Mouse (Mus musculus): ENCODE measurements around the gene Kcna2. TPM values are rescaled to one million over a fixed set of nuclear protein-coding genes. Genes with fewer than 3 reads are reported as not detected.

The Kcna2 gene
- 100 to 1,000 TPM; 156 to 162 TPM for total RNA-seq (2021)
- long read RNA-seq, experiment 1, full-length matches to known transcripts: 11 of 52 reads
- long read RNA-seq, experiment 1, partial matches to known transcripts: 2 of 52 reads
- long read RNA-seq, experiment 1, other reads (novel, unspliced or antisense): 39 of 52 reads
- long read RNA-seq, experiment 2, full-length matches to known transcripts: 5 of 20 reads
- long read RNA-seq, experiment 2, partial matches to known transcripts: 0 of 20 reads
- long read RNA-seq, experiment 2, other reads (novel, unspliced or antisense): 15 of 20 reads

- Histone ChIP-seq H3K27ac (peak within 1 kb of the TSS; percentile 99), H3K4me3 (peak within 1 kb of the TSS; percentile 87)
- intact Hi-C loops (cut with DNase I): loop anchor here (10.0 kb wide), 1 partner anchor 364 kb away; no protein-coding TSS in a partner anchor
- DNase-seq (ENCODE audit: extremely low spot score in 1 of 2, low spot score in 2 of 2): peak in 1 of 2 experiments; percentile 30
- TF ChIP-seq CTCF (IDR thresholded peaks at IDR 0.05): no peak
Measured at GRCm38 (mm10) chr3:107100811-107101455, at the start of gene Kcna2. Gene Kcna2, plus strand, starts transcription at chr3:107101146.

DNA sequence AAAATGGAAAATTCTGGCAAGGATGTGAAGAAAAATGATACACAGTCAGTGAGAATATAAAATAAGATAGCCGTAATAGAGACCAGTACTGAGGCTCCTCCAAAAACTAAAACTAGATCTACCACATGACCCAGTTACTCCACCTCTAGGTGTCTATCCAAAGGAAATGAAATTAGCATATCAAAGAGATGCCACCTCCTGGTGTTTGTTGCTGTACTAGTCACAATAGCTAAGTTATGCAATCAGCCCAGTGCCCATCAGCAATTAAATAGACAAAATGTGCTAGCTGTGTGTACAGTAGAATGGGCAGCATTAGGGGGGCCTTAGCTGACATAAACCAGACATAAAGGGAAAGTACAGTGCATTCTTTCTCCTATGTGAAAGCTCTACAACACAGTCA lies 39.5 kb upstream of the Kcna2 start:
- Histone ChIP-seq H3K27ac (no peak overlapping the region), H3K4me3 (no peak overlapping the region)
- intact Hi-C loops (cut with DNase I): no loop called here
- no peak for TF ChIP-seq CTCF (IDR thresholded peaks at IDR 0.05)
- no peak for DNase-seq (ENCODE audit: extremely low spot score in 1 of 2, low spot score in 2 of 2)

GRCm38 (mm10) chr3:107062771-107063170 lies 38.2 kb upstream of the Kcna2 start:
- no peak for TF ChIP-seq CTCF (IDR thresholded peaks at IDR 0.05)
- no peak overlapping the region for H3K4me3 ChIP-seq
- intact Hi-C loops (cut with DNase I): no loop called here

DNA sequence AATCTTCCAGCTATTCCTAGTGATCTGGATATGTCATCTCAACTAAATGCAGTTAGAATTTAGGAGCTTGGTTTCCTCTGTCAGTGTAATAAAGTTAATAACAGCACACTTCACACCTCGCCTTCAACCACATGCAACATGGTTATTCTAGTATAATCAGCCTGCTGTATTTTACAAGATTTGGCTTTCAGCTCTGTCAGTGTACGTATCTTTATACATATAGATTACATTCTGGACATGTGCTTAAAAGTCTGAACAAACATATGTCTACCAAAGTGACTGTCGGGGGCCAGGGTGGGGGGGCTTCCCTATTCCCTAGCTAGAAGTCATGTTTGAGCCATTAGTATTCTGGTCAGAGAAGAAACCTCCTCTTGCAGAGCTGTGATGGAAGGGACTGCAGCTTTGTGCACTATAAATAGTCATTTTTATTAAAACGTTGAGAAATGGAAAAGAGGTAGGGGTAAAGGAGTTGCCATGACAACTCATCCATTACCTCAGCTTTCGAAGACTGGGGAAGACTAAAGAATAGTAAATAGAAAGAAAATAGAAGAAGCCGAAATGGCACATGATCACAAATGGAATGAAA lies 35.3 kb upstream of the Kcna2 start:
- intact Hi-C loops (cut with DNase I): no loop called here
- H3K4me3 ChIP-seq: no peak overlapping the region
- no peak overlapping the region for H3K27ac ChIP-seq

More at GRCm38 (mm10) chr3:107062771-107063170, 38.2 kb upstream of the Kcna2 start:
- H3K27ac ChIP-seq: no peak overlapping the region
- no peak for DNase-seq (ENCODE audit: extremely low spot score in 1 of 2, low spot score in 2 of 2)

DNA sequence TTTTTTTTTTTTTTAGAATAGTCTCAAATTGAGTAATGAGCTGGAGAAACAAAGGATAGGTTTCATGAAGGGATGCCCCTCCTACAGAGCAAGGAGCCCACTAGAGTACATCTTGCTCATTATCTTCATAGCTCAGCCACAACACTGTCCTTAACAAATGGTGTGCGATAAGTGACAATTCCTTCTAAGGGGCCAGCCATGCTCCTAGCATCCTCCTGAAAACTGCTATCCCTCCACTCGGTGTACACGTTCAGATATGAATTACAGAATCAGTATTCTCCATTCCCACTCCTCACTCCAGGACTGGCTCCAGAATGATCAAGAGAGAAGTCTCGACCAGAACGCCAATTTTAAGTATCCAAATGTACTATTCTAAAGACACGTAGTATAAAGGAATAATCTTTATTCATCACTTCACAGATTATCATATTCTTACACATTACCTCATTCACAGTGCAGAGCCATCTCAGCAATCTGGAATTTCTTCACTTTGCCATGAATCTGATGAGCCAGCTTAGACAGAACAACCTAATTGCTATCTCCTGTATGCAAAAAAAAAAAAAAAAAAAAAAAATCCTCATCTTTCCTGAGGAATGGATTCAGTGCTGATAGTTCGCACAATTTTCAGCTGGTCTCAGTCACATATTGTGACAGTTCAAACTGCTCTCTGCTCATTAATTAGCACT lies 34.6 kb upstream of the Kcna2 start:
- TF ChIP-seq CTCF (IDR thresholded peaks at IDR 0.05): no peak
- DNase-seq (ENCODE audit: extremely low spot score in 1 of 2, low spot score in 2 of 2): peak in 1 of 2 experiments; percentile 7
- intact Hi-C loops (cut with DNase I): no loop called here
- Histone ChIP-seq H3K4me3 (no peak overlapping the region), H3K27ac (no peak overlapping the region)

More for the DNA sequence above, 35.3 kb upstream of the Kcna2 start:
- peak in 1 of 2 experiments; percentile 4 for DNase-seq (ENCODE audit: extremely low spot score in 1 of 2, low spot score in 2 of 2)
- no peak for TF ChIP-seq CTCF (IDR thresholded peaks at IDR 0.05)

GRCm38 (mm10) chr3:107067245-107067644 lies 33.7 kb upstream of the Kcna2 start:
- Histone ChIP-seq H3K4me3 (no peak overlapping the region), H3K27ac (no peak overlapping the region)
- peak in 1 of 2 experiments; percentile 4 for DNase-seq (ENCODE audit: extremely low spot score in 1 of 2, low spot score in 2 of 2)
- intact Hi-C loops (cut with DNase I): no loop called here
- no peak for TF ChIP-seq CTCF (IDR thresholded peaks at IDR 0.05)

GRCm38 (mm10) chr3:107073863-107074262 lies 27.1 kb upstream of the Kcna2 start:
- intact Hi-C loops (cut with DNase I): no loop called here
- H3K4me3 ChIP-seq: no peak overlapping the region
- TF ChIP-seq CTCF (IDR thresholded peaks at IDR 0.05): no peak
- H3K27ac ChIP-seq: no peak overlapping the region
- no peak for DNase-seq (ENCODE audit: extremely low spot score in 1 of 2, low spot score in 2 of 2)

GRCm38 (mm10) chr3:107075705-107076104 lies 25.2 kb upstream of the Kcna2 start:
- intact Hi-C loops (cut with DNase I): no loop called here
- H3K4me3 ChIP-seq: no peak overlapping the region
- H3K27ac ChIP-seq: no peak overlapping the region
- DNase-seq (ENCODE audit: extremely low spot score in 1 of 2, low spot score in 2 of 2): no peak
- TF ChIP-seq CTCF (IDR thresholded peaks at IDR 0.05): no peak

- intact Hi-C loops (cut with DNase I): no loop called here
- Histone ChIP-seq H3K27ac (no peak overlapping the region), H3K4me3 (no peak overlapping the region)
- DNase-seq (ENCODE audit: extremely low spot score in 1 of 2, low spot score in 2 of 2): no peak
- TF ChIP-seq CTCF (IDR thresholded peaks at IDR 0.05): no peak
Measured at GRCm38 (mm10) chr3:107076658-107077057, 24.3 kb upstream of the Kcna2 start.

- intact Hi-C loops (cut with DNase I): no loop called here
Measured at GRCm38 (mm10) chr3:107077101-107077500, 23.8 kb upstream of the Kcna2 start.

DNA sequence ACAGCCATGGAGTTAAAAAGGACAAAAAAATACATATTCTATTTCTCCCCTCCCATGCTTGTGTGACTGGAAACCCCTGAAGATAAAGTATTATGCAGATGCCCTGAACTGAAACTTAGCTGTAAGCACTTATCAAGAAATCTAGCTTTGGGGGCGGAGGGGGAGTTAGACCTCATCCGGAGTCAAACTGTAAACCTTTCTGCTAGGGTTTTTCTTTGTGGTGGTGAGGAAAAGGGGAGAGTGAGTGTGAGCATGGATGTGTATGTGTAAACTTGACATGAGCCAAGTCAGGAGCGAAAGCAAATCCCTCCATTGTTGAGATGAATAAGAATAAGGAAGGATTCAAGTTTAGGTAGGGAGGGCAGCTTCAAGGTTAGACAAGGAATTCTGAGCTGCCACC lies 20.1 kb upstream of the Kcna2 start:
- no peak for DNase-seq (ENCODE audit: extremely low spot score in 1 of 2, low spot score in 2 of 2)
- TF ChIP-seq CTCF (IDR thresholded peaks at IDR 0.05): no peak
- no peak overlapping the region for H3K27ac ChIP-seq
- intact Hi-C loops (cut with DNase I): loop anchor here (1.0 kb wide), 2 partner anchors 141 to 178 kb away; no protein-coding TSS in a partner anchor
- H3K4me3 ChIP-seq: no peak overlapping the region

More at GRCm38 (mm10) chr3:107077101-107077500, 23.8 kb upstream of the Kcna2 start:
- no peak overlapping the region for H3K4me3 ChIP-seq
- DNase-seq (ENCODE audit: extremely low spot score in 1 of 2, low spot score in 2 of 2): no peak
- no peak for TF ChIP-seq CTCF (IDR thresholded peaks at IDR 0.05)
- H3K27ac ChIP-seq: no peak overlapping the region
